Mouse (Mus musculus): ENCODE data around the gene Rtraf. TPM values are rescaled to one million over a fixed set of nuclear protein-coding genes. Genes with fewer than 3 reads are reported as not detected.

Rtraf gene
- total and polyA plus RNA-seq, 2 experiments from 2014 or later, result 72.8 to 137 TPM

- DNase-seq (ENCODE audit: low spot score), result peak; percentile 80
- no peaks in the 10 kb centered on the region; the same call in 1 of the 2 replicates for H3K36me3 ChIP-seq (ENCODE audit: insufficient read depth, low read length)
- H3K27ac ChIP-seq (ENCODE audit: low read depth, low read length), result no peak overlapping the region
Measured at GRCm38 (mm10) chr14:19858808-19859776, 35.5 kb upstream of the Rtraf start.

GRCm38 (mm10) chr14:19858279-19858678 is 34.7 kb upstream of the Rtraf start:
- Histone ChIP-seq H3K27ac (ENCODE audit: low read depth, low read length) (no peak overlapping the region), H3K4me2 (ENCODE audit: low read depth, low read length, poor library complexity, severe bottlenecking) (no peak overlapping the region), H3K9me3 (ENCODE audit: low read length) (no peaks in the 10 kb centered on the region), H3K9ac (replicated peaks; ENCODE audit: low read length, poor library complexity, severe bottlenecking) (no peak overlapping the region), H3K4me1 (ENCODE audit: insufficient read depth, low read length) (no peaks in the 10 kb centered on the region), H3K36me3 (ENCODE audit: insufficient read depth, low read length) (no peaks in the 10 kb centered on the region; the same call in 1 of the 2 replicates), H3K27me3 (ENCODE audit: insufficient read depth, low read length) (no peaks in the 10 kb centered on the region), H3K4me3 (ENCODE audit: low read depth, low read length) (no peak overlapping the region)
- ATAC-seq (ENCODE audit: low FRiP score) (no peak), DNase-seq (ENCODE audit: low spot score) (no peak)
- no peak for TF ChIP-seq CTCF (IDR thresholded peaks at IDR 0.05)
- 83% methylated on average over 2 of the region's 2 CpGs for WGBS

More at GRCm38 (mm10) chr14:19858808-19859776, 35.5 kb upstream of the Rtraf start:
- Histone ChIP-seq H3K4me1 (ENCODE audit: insufficient read depth, low read length) (no peaks in the 10 kb centered on the region), H3K27me3 (ENCODE audit: insufficient read depth, low read length) (no peaks in the 10 kb centered on the region), H3K4me3 (ENCODE audit: low read depth, low read length) (no peak overlapping the region), H3K9me3 (ENCODE audit: low read length) (no peaks in the 10 kb centered on the region), H3K4me2 (ENCODE audit: low read depth, low read length, poor library complexity, severe bottlenecking) (peak overlapping the region; percentile 22; the same call in 1 of the 2 replicates), H3K9ac (replicated peaks; ENCODE audit: low read length, poor library complexity, severe bottlenecking) (no peak overlapping the region)
- peak; percentile 69 for TF ChIP-seq CTCF (IDR thresholded peaks at IDR 0.05)
- ATAC-seq (ENCODE audit: low FRiP score), result no peak; the same call in 1 of the 2 replicates
- 40% methylated on average over 8 of the region's 8 CpGs for WGBS

- no peak overlapping the region for H3K27ac ChIP-seq (ENCODE audit: low read depth, low read length)
- no peak overlapping the region for H3K4me3 ChIP-seq (ENCODE audit: low read depth, low read length)
- no peaks in the 10 kb centered on the region for H3K9me3 ChIP-seq (ENCODE audit: low read length)
- ATAC-seq (ENCODE audit: low FRiP score) (no peak), DNase-seq (ENCODE audit: low spot score) (no peak)
- H3K36me3 ChIP-seq (ENCODE audit: insufficient read depth, low read length), result no peaks in the 10 kb centered on the region
- no peaks in the 10 kb centered on the region for H3K4me1 ChIP-seq (ENCODE audit: insufficient read depth, low read length)
- H3K9ac ChIP-seq (replicated peaks; ENCODE audit: low read length, poor library complexity, severe bottlenecking), result no peak overlapping the region
- TF ChIP-seq CTCF (IDR thresholded peaks at IDR 0.05), result no peak
- no peak overlapping the region for H3K4me2 ChIP-seq (ENCODE audit: low read depth, low read length, poor library complexity, severe bottlenecking)
- 41% methylated on average over 3 of the region's 3 CpGs for WGBS
- no peaks in the 10 kb centered on the region for H3K27me3 ChIP-seq (ENCODE audit: insufficient read depth, low read length)
Measured at GRCm38 (mm10) chr14:19853471-19853870, 29.8 kb upstream of the Rtraf start.

- Histone ChIP-seq H3K27me3 (ENCODE audit: insufficient read depth, low read length) (no peaks in the 10 kb centered on the region), H3K9me3 (ENCODE audit: low read length) (no peaks in the 10 kb centered on the region), H3K4me3 (ENCODE audit: low read depth, low read length) (peak overlapping the region; percentile 8; the same call in 1 of the 2 replicates), H3K4me1 (ENCODE audit: insufficient read depth, low read length) (no peaks in the 10 kb centered on the region), H3K4me2 (ENCODE audit: low read depth, low read length, poor library complexity, severe bottlenecking) (peak overlapping the region; percentile 43), H3K36me3 (ENCODE audit: insufficient read depth, low read length) (no peaks in the 10 kb centered on the region), H3K27ac (ENCODE audit: low read depth, low read length) (no peak overlapping the region), H3K9ac (replicated peaks; ENCODE audit: low read length, poor library complexity, severe bottlenecking) (no peak overlapping the region; the same call in 1 of the 2 replicates)
- WGBS, result 25% methylated on average over 15 of the region's 15 CpGs
- peak; percentile 83 for TF ChIP-seq CTCF (IDR thresholded peaks at IDR 0.05)
- DNase-seq (ENCODE audit: low spot score), result peak; percentile 72
- ATAC-seq (ENCODE audit: low FRiP score), result peak; percentile 44; the same call in 1 of the 2 replicates
Measured at GRCm38 (mm10) chr14:19839600-19840332, 16.1 kb upstream of the Rtraf start.

- Histone ChIP-seq H3K27me3 (ENCODE audit: insufficient read depth, low read length) (no peaks in the 10 kb centered on the region), H3K27ac (ENCODE audit: low read depth, low read length) (no peak overlapping the region), H3K9me3 (ENCODE audit: low read length) (no peaks in the 10 kb centered on the region), H3K4me2 (ENCODE audit: low read depth, low read length, poor library complexity, severe bottlenecking) (no peak overlapping the region), H3K4me3 (ENCODE audit: low read depth, low read length) (no peak overlapping the region), H3K9ac (replicated peaks; ENCODE audit: low read length, poor library complexity, severe bottlenecking) (no peak overlapping the region), H3K36me3 (ENCODE audit: insufficient read depth, low read length) (no peaks in the 10 kb centered on the region), H3K4me1 (ENCODE audit: insufficient read depth, low read length) (no peaks in the 10 kb centered on the region)
- ATAC-seq (ENCODE audit: low FRiP score) (no peak), DNase-seq (ENCODE audit: low spot score) (no peak)
- no peak for TF ChIP-seq CTCF (IDR thresholded peaks at IDR 0.05)
- WGBS, result 87% methylated on average over 3 of the region's 3 CpGs
Measured at GRCm38 (mm10) chr14:19836289-19836688, 12.7 kb upstream of the Rtraf start.
